Mouse (Mus musculus) hindlimb bud, embryonic 11.5 days (tissue): ENCODE measurements around the gene Sec14l1.
"Not testable (repeated sequence)": the region's sequence is repeated elsewhere in the genome, so short reads cannot be mapped to it uniquely, and the experiment has no call there.

Experiments
- DNase-seq: peaks from one replicate; pipeline ENCODE4 v3.0.0-alpha.2; 2012; ENCODE audit warnings: low read depth, low spot score; ENCODE audit errors: extremely low spot score

Gene Sec14l1

DNA sequence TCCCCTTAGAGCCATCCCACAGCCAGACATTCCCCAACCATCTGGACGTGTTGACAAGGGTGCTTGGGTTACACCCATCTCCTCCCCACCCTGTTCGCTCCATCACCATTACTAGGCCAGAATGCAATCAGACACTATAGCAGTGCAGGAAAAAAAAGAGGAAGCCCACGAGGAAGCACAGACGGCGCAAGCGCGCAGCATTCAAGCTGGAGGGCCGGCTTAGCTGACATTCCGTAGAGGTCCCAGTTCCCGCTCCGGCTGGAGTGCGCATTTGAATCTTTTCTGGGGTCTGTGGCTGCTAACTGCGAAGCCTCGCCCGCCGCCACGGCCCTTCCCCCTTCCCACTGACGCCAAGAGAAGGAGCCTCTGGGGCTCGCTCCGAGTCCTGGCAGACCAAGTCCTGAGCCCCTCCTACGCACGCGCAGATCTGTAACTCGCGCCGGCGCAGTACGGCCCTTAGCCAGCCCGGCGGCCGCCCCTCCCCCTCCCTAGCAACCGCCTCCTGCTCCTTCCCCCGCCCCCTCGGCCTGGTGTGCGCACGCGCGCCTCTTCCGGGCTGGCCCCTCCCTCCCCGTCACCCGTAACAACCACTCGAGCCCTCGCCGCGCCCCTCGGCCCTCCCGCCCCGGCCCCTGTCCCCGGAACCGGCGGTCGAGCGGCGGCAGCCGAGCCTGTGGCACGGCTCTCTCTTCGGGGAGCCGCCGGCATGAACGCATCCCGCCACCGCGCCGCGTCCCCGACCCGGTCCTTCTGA lies at the start of gene Sec14l1:
Gene Sec14l1, plus strand, starts transcription at position 577 of the 754 bp plus-strand sequence.
- peak; percentile 83 for DNase-seq

GRCm38 (mm10) chr11:117065602-117066001 lies 49.4 kb upstream of the Sec14l1 start:
- not testable (repeated sequence) for DNase-seq

- no peak for DNase-seq
These were observed 48.2 kb upstream of the Sec14l1 start for GRCm38 (mm10) chr11:117066738-117067137.

DNA sequence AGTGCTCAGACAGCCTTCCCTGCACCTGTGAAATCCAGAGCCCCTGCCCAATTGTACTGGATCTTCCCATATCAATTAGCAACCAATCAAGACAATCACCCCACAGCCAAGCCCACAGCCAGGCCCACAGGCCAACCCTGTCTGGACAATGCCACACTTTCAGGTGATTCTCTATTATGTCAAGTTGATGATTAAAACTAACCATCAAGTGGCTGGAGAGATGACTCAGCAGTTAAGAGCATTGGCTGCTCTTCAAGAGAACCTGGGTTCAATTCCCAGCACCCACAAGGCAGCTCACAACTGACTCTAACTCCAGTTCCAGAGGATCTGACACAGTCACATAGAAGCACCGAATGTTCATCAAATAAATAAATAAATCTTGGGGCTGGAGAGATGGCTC lies 46.6 kb upstream of the Sec14l1 start:
- no peak for DNase-seq

- DNase-seq: no peak
These were observed 45.9 kb upstream of the Sec14l1 start for GRCm38 (mm10) chr11:117069027-117069426.

- DNase-seq: no peak
These were observed 44.3 kb upstream of the Sec14l1 start for GRCm38 (mm10) chr11:117070711-117071110.

DNA sequence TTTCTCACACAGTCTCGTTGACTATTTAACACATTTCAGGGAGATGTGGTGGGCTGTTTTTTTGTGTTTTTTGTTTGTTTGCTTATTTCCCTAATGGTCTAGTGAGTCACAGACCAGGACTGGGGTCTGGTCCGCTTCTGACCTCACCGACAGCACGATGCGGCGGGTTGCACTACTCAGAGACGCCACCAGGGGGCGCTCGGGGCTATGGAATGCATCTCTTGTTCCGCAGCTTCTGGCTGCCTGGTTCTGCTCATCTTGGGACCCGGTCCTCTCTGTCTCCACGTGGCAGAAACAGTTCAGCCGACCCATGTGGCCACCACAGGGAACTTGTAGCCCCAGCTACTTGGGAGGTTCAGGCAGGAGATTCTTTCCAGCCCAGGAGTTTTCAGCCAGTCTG lies 42.8 kb upstream of the Sec14l1 start:
- no peak for DNase-seq

- no peak for DNase-seq
These were observed 41.5 kb upstream of the Sec14l1 start for GRCm38 (mm10) chr11:117073426-117073825.

- DNase-seq: no peak
These were observed 38.3 kb upstream of the Sec14l1 start for GRCm38 (mm10) chr11:117076576-117077196.

DNA sequence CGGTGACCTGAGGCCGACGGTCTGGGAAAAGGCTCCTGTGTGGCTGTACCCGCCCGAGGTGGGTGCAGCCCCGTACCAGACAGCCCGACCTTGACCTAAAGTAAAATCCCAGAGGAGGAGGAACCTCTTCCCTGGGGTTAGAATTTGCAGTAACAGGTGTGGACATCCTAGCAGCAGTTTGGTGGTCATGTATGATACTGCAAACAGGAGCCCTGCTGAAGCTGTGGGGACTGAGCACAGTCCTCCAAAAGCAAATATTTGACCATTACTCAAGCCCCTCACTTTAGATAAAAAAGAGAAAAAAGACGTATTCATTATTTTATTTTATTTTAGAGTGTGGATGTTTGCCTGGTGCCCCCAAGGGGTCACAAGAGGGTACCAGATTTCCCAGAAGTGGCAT lies 37.7 kb upstream of the Sec14l1 start:
- no peak for DNase-seq

DNA sequence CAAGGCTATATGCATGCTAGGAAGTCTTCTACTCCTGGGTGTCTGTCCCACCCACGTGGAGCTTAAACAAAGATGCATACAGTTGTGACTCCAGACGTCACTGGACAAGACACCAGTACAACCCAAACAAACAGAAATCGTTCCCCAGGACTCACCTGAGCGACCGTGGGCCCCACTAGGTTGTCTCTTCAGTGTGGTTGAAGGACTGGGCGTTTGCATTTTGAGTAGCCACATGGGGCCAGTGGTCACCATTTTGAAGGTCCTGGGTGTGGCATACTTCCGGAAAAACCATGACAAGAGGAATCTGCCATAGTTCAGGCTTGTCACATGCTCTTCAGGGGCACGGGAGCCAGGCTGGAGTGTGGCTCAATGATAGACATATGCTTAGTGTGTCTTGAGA lies 37.1 kb upstream of the Sec14l1 start:
- no peak for DNase-seq

DNA sequence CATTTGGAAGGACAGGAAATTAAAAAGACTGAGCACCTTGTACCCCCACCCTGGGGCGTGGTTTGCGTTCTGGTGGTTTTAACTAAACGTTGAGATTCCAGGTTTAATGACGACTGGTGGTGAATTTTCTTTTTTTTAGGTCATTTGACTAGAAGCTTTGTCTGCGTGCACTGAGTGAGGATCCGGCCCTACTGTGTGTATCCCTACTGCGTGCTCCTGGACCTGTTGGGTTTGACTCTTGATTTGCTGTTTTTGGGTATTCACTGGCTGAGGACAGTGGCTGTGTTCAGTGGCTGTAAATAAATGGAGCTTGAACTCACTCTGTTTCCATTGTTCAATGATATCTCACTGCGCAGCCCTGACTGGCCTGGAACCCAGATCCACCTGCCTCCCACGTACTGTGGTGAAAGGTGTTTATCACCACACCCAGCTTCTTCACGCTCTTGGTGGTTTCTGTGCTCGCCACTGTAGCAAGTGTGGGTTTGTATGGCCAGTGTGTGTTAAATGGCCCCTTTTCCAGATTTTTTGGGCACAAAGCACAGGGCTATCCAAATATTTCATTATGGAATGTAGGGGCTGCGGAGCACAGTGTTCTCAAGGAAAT lies 36.2 kb upstream of the Sec14l1 start:
- DNase-seq: no peak

DNA sequence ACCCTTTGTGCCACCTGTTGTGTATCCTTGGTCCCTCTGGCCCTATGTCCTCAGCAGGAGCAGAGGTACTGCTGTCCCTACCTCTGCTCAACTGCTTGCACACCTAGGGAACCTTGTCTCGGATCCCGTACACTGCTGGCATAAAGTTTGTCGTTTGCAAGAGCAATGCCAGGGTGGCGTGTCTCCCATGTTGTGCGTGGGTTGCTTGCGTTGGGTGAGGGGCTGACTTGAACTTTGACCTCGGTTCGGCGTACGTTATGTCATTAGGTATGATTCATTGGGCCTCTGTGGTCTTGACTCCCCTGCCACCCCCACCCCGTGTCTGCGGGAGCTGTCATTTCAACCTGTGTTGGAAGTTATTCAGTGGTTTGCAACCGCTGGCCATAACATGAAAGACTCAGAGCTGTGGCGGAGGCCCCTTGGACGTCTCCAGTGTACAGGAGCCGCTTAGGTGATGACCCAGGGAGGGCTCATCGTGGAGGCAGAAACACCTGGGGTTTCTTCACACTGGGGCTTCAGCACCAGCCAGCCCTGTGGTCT lies 35.2 kb upstream of the Sec14l1 start:
- no peak for DNase-seq

DNA sequence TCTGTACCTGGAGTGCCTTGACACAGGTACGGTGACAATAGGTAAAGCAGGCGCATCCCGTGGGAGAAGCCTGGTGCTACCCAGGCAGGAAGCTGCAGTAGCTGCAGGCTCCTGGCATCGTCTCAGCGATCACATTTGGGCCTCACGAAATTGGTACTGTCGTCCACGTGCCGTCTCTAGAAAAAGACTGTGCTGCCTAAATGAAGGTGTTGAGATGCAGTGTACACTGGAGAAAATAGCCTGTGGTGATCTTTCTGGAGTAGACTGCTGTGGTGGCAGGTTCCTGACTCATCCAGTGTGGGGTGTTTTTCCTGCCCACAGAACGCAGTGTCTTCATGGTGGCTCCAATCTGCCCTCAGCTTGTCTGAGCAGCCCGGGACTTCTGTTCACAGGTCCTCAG lies 34.8 kb upstream of the Sec14l1 start:
- DNase-seq: no peak

DNA sequence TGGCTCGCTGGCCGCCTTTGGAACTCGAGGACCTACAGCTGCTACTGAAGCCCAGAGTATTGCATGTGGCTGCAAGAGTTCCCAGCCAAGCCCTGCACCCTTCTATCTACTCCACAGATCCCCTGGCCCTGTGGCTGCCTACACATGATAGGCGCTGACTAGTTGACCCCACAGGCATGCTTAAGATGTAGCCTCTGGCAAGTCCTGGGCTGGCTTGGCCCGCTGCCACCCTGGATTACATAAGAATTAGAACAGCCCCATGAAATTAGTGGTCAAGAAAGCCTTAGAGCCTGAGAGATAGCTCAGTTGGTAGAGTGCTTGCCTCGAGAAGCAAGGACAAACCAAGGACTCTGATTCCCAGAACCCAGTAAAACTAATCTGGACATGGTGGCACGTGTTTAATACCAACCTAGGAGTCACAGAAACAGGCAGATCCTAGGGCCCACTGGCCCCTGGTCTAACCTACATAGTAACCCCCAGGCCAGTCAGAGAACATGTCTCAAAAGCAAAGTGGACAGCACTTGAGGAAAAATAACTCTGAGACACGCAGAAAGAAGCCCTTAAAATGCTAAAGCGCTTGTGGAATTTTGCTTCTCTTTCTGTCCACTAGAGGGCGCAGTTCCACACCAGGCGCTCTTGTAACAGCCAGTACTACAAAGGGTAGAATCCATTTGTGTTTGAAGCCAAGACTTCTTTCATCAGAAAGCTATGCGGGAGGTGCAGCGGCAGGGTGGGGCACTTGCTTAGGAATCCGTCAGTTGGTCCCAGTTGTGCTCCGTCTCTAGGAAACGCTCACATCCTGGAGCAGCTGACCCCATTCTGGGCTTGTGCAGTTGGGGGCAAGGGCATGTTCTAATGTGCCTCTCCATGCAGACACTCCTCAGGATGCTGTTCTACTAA lies 33.6 kb upstream of the Sec14l1 start:
- peak; percentile 79 for DNase-seq

GRCm38 (mm10) chr11:117082353-117082934 lies 32.5 kb upstream of the Sec14l1 start:
- no peak for DNase-seq

GRCm38 (mm10) chr11:117083052-117083881 lies 31.7 kb upstream of the Sec14l1 start:
- DNase-seq: no peak

DNA sequence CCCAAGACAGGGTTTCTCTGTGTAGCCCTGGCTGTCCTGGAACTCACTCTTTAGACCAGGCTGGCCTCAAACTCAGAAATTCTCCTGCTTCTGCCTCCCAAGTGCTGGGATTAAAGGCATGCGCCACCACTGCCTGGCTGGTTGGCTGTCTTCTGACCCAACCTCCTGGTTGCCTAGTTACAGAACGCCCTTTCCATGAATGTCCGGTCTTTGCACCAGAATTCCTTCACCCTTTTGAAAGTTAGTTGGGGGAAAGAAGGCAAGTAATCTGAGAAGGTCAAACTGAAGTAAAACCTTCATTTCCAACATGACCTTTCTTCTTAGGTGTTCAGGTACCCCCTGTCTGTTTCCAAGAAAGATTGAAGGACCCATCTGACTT lies 31.1 kb upstream of the Sec14l1 start:
- not testable (repeated sequence) for DNase-seq

- no peak for DNase-seq
These were observed 28.8 kb upstream of the Sec14l1 start for GRCm38 (mm10) chr11:117086215-117086614.
